Mouse (Mus musculus): Measurements from ENCODE around the gene Lrrc10. TPM values are rescaled to one million over a fixed set of nuclear protein-coding genes. Genes with fewer than 3 reads are reported as not detected.

Gene Lrrc10
- total RNA-seq, 2 experiments from 2014 or later = not detected

Other genes with a start within 250 kb of the Lrrc10 start
- gene Myrfl, start 148.4 kb upstream of the Lrrc10 start, total RNA-seq (2021) = under 1 TPM; 0.15 to 0.25 TPM
- 10 to 100 TPM; 41.7 to 50.6 TPM for gene Rab3ip, start 94.6 kb upstream of the Lrrc10 start, total RNA-seq (2021)
- gene Gm10271, start 72.7 kb upstream of the Lrrc10 start, total RNA-seq (2021) = not detected
- under 1 TPM; 0.12 to 0.27 TPM for gene Best3, start 59.0 kb upstream of the Lrrc10 start, total RNA-seq (2021)
- 100 to 1,000 TPM; 155 to 156 TPM for gene Cct2, start 18.5 kb downstream of the Lrrc10 start, total RNA-seq (2021)
- 10 to 100 TPM; 33.2 to 35.6 TPM for gene Frs2, start 103.2 kb downstream of the Lrrc10 start, total RNA-seq (2021)
- gene Yeats4, start 179.2 kb downstream of the Lrrc10 start, total RNA-seq (2021) = 10 to 100 TPM; 50.7 to 54.0 TPM
- not detected for gene 9530003J23Rik, start 193.4 kb downstream of the Lrrc10 start, total RNA-seq (2021)
- gene Lyz2, start 237.0 kb downstream of the Lrrc10 start, total RNA-seq (2021) = 10 to 100 TPM; 12.1 to 14.4 TPM
- 1 to 10 TPM; 1.5 to 1.7 TPM for gene Lyz1, start 247.5 kb downstream of the Lrrc10 start, total RNA-seq (2021)

Data from left cerebral cortex, postnatal 36 days (tissue).